Mouse (Mus musculus): ENCODE results near the gene Topors.
"Not testable (repeated sequence)": the region's sequence is repeated elsewhere in the genome, so short reads cannot be mapped to it uniquely, and the experiment has no call there.

- TF ChIP-seq CTCF (IDR thresholded peaks at IDR 0.05; ENCODE audit: low read depth); EP300 (optimal IDR thresholded peaks at IDR 0.05): not testable (repeated sequence)
These were observed 21.9 kb upstream of the Topors start for GRCm38 (mm10) chr4:40291511-40291910.
